14 mouse cellular contexts compared by ENCODE assay signal in genomic region chr14:74868188-74868901, GRCm38 (mm10).
DNase-seq lines count a peak whose midpoint lies in the region; ATAC-seq and TF ChIP-seq lines count a peak whose summit lies in the region.
"Had no signal": no experiment of that assay in that cellular context is flagged by ENCODE, and none has a peak within 500 bp of the region (broad histone marks: within the 10 kb centered on the region; RNA-seq: fewer than 3 reads in every experiment).

No protein-coding gene starts in this region.

- H3K4me1 ChIP-seq in heart, embryonic 13.5 days: peaks cover 85% of the 10 kb centered on the region
- peaks cover 3 to 18% of the 10 kb centered on the region in 2 experiments; a peak in 3 of 4 replicates for H3K4me1 ChIP-seq in MEL (ENCODE audit: control insufficient read depth in 1 of 2, insufficient read depth in 2 of 2, low read length in 2 of 2)
- H3K4me1 ChIP-seq in embryonic facial prominence, embryonic 15.5 days: peaks cover 45% of the 10 kb centered on the region
- peaks cover 38% of the 10 kb centered on the region for H3K4me1 ChIP-seq in liver, embryonic 16.5 days (ENCODE audit: control insufficient read depth, low read depth, low read length)

- no peak overlapping the region for H3K4me3 ChIP-seq in heart, embryonic 13.5 days
- no peak overlapping the region for H3K4me3 ChIP-seq in MEL (ENCODE audit: control insufficient read depth in 1 of 2, insufficient read depth in 1 of 2, low read depth in 2 of 2, low read length in 2 of 2)
- no peak overlapping the region for H3K4me3 ChIP-seq in embryonic facial prominence, embryonic 15.5 days (replicated peaks)
- H3K4me3 ChIP-seq in liver, embryonic 16.5 days (ENCODE audit: low read depth, low read length): peak overlapping the region; percentile 4
- H3K4me3 ChIP-seq: embryonic facial prominence, embryonic 12.5 days; limb, embryonic 10.5 days had no signal

- no peaks in the 10 kb centered on the region for H3K27me3 ChIP-seq in heart, embryonic 13.5 days (replicated peaks)
- no peaks in the 10 kb centered on the region for H3K27me3 ChIP-seq in MEL (ENCODE audit: control insufficient read depth in 1 of 2, insufficient read depth in 2 of 2, low read length in 2 of 2)
- no peaks in the 10 kb centered on the region for H3K27me3 ChIP-seq in embryonic facial prominence, embryonic 15.5 days
- H3K27me3 ChIP-seq in liver, embryonic 16.5 days (ENCODE audit: control insufficient read depth, insufficient read depth, low read depth, low read length): no peaks in the 10 kb centered on the region
- H3K27me3 ChIP-seq: neural tube, embryonic 13.5 days had no signal

- peak overlapping the region; percentile 71 for H3K27ac ChIP-seq in heart, embryonic 13.5 days (replicated peaks)
- H3K27ac ChIP-seq in MEL (ENCODE audit: control insufficient read depth, low read depth, low read length): peak overlapping the region; percentile 86
- peak overlapping the region; percentile 52; the same call in 1 of the 2 replicates for H3K27ac ChIP-seq in embryonic facial prominence, embryonic 15.5 days (replicated peaks)
- peak overlapping the region; percentile 75 for H3K27ac ChIP-seq in liver, embryonic 16.5 days (ENCODE audit: low read length)
- H3K27ac ChIP-seq: limb, embryonic 10.5 days had no signal

- DNase-seq in heart, adult 11 months: no peak
- no peak for DNase-seq in MEL (ENCODE audit: low read depth, low spot score)
- no peak for DNase-seq in right cerebral cortex, postnatal 4 days
- DNase-seq in thymus, postnatal 10 days (ENCODE audit: low spot score in 2 of 2): no peak
- DNase-seq: cerebellum, postnatal 10 days; lung, postnatal 4 days had no signal

- 0 out of 2 replicates have a peak, but pooled peaks cover 3% of the 10 kb centered on the region for H3K79me2 ChIP-seq in MEL (ENCODE audit: control insufficient read depth, insufficient read depth, low read length, poor library complexity)

- H3K9ac ChIP-seq in heart, embryonic 13.5 days: no peak overlapping the region
- H3K9ac ChIP-seq in MEL (ENCODE audit: control insufficient read depth, low read depth, low read length, poor library complexity, severe bottlenecking): no peak overlapping the region
- no peak overlapping the region for H3K9ac ChIP-seq in embryonic facial prominence, embryonic 15.5 days
- H3K9ac ChIP-seq in liver, embryonic 16.5 days (ENCODE audit: low read depth, low read length): peak overlapping the region; percentile 14; the same call in 1 of the 2 replicates

- H3K36me3 ChIP-seq in heart, embryonic 13.5 days: no peaks in the 10 kb centered on the region
- peaks cover 0 to 16% of the 10 kb centered on the region in 2 experiments; a peak in 2 of 4 replicates for H3K36me3 ChIP-seq in MEL (ENCODE audit: control insufficient read depth in 1 of 2, insufficient read depth in 2 of 2, low read length in 2 of 2)
- no peaks in the 10 kb centered on the region for H3K36me3 ChIP-seq in embryonic facial prominence, embryonic 15.5 days
- no peaks in the 10 kb centered on the region for H3K36me3 ChIP-seq in liver, embryonic 16.5 days (ENCODE audit: control insufficient read depth, insufficient read depth)
- H3K36me3 ChIP-seq: embryonic facial prominence, embryonic 12.5 days; limb, embryonic 10.5 days; neural tube, embryonic 13.5 days had no signal

- ATAC-seq in heart, embryonic 13.5 days (ENCODE audit: extremely low read depth, insufficient number of reproducible peaks, low FRiP score, low TSS enrichment): no peak
- no peak for ATAC-seq in embryonic facial prominence, embryonic 15.5 days (ENCODE audit: insufficient number of reproducible peaks, low FRiP score, low TSS enrichment, low read depth)
- ATAC-seq in liver, embryonic 16.5 days (ENCODE audit: low read depth): peak; percentile 17
- ATAC-seq: CD4-positive, CD25-positive, alpha-beta regulatory T cell, adult 4 months; midbrain, embryonic 16.5 days had no signal

- TF ChIP-seq EP300 in MEL (IDR thresholded peaks at IDR 0.05; ENCODE audit: low read depth in 1 of 2, low read length in 2 of 2): no peak

- no peak for TF ChIP-seq CTCF in MEL (IDR thresholded peaks at IDR 0.05 in 2 of 3, conservative IDR thresholded peaks at IDR 0.05 in 1 of 3; ENCODE audit: control insufficient read depth in 1 of 3, insufficient read depth in 1 of 3, low read depth in 2 of 3, low read length in 3 of 3, poor library complexity in 1 of 3, severe bottlenecking in 1 of 3)

- H3K9me3 ChIP-seq in heart, embryonic 13.5 days: no peaks in the 10 kb centered on the region
- no peaks in the 10 kb centered on the region for H3K9me3 ChIP-seq in MEL (replicated peaks; ENCODE audit: insufficient read depth, low read length)
- no peaks in the 10 kb centered on the region for H3K9me3 ChIP-seq in embryonic facial prominence, embryonic 15.5 days (replicated peaks)
- no peaks in the 10 kb centered on the region for H3K9me3 ChIP-seq in liver, embryonic 16.5 days (replicated peaks; ENCODE audit: control insufficient read depth, low read length)
- H3K9me3 ChIP-seq: embryonic facial prominence, embryonic 12.5 days; limb, embryonic 10.5 days; neural tube, embryonic 13.5 days had no signal

- no peak for TF ChIP-seq RAD21 in MEL (IDR thresholded peaks at IDR 0.05; ENCODE audit: low read depth, low read length)

- TF ChIP-seq POLR2A in MEL (IDR thresholded peaks at IDR 0.05; ENCODE audit: control insufficient read depth in 1 of 2, insufficient read depth in 1 of 2, low read depth in 1 of 2, low read length in 2 of 2, poor library complexity in 1 of 2): no peak

- peak overlapping the region; percentile 54 for H3K4me2 ChIP-seq in heart, embryonic 13.5 days
- no peak overlapping the region for H3K4me2 ChIP-seq in embryonic facial prominence, embryonic 15.5 days (replicated peaks)
- H3K4me2 ChIP-seq in liver, embryonic 16.5 days (ENCODE audit: low read depth, low read length): peak overlapping the region; percentile 51

- 42% methylated on average over 2 of the region's 2 CpGs for WGBS in heart, embryonic 13.5 days
- 85% methylated on average over 2 of the region's 2 CpGs for WGBS in embryonic facial prominence, embryonic 15.5 days
- 31% methylated on average over 2 of the region's 2 CpGs for WGBS in liver, embryonic 16.5 days (ENCODE audit: insufficient replicate concordance)

TF ChIP-seq in MEL, 35 proteins besides CTCF, POLR2A, EP300 and RAD21:
- 0 out of 2 replicates have a peak, but pooled peaks have one; percentile 25 for TF ChIP-seq RCOR1 (IDR thresholded peaks at IDR 0.05; ENCODE audit: low read depth, low read length)
- TF ChIP-seq SMC3 (IDR thresholded peaks at IDR 0.05; ENCODE audit: low read depth, low read length): no peak
- TF ChIP-seq ETS1 (IDR thresholded peaks at IDR 0.05; ENCODE audit: low read depth, low read length): 0 out of 2 replicates have a peak, but pooled peaks have one; percentile 7
- TF ChIP-seq KAT2A (conservative IDR thresholded peaks at IDR 0.05; ENCODE audit: low read depth, low read length): no peak
- TF ChIP-seq MEF2A (IDR thresholded peaks at IDR 0.05; ENCODE audit: extremely low read depth, insufficient replicate concordance, low read depth, low read length, poor library complexity, severe bottlenecking): peak; percentile 60; the same call in 1 of the 2 replicates
- TF ChIP-seq MYC (IDR thresholded peaks at IDR 0.05; ENCODE audit: low read depth, low read length): no peak
- TF ChIP-seq CHD2 (IDR thresholded peaks at IDR 0.05; ENCODE audit: low read length): no peak
- TF ChIP-seq JUND (IDR thresholded peaks at IDR 0.05; ENCODE audit: low read depth, low read length): peak; percentile 94
- TF ChIP-seq TBP (IDR thresholded peaks at IDR 0.05; ENCODE audit: low read depth, low read length): no peak
- no peak for TF ChIP-seq USF2 (IDR thresholded peaks at IDR 0.05; ENCODE audit: borderline replicate concordance in 1 of 2, insufficient read depth in 1 of 2, low read depth in 1 of 2, low read length in 2 of 2)
